Mouse (Mus musculus) limb, embryonic 10.5 days (tissue): ENCODE measurements around the gene Slc37a1. TPM values are rescaled to one million over a fixed set of nuclear protein-coding genes. Genes with fewer than 3 reads are reported as not detected.

ENCODE experiments used
- DNase-seq: peaks from one replicate; pipeline ENCODE4 v3.0.0-alpha.2; 2017; ENCODE audit warnings: low spot score
- H3K27ac ChIP-seq: fragments of 300-500 bp; sonication (generic); 2 replicates; pipeline ENCODE4 v1.5.1; 2016; ENCODE audit warnings: mild to moderate bottlenecking
- H3K27me3 ChIP-seq: fragments of 300-500 bp; sonication (generic); 2 replicates; pipeline ENCODE4 v1.6.1; 2016; ENCODE audit warnings: low read depth, mild to moderate bottlenecking; ENCODE audit not compliant: poor library complexity, severe bottlenecking
- H3K36me3 ChIP-seq: fragments of 300-500 bp; sonication (generic); 2 replicates; pipeline ENCODE4 v1.6.1; 2016; ENCODE audit warnings: mild to moderate bottlenecking, moderate library complexity
- H3K4me1 ChIP-seq: fragments of 300-500 bp; sonication (generic); 2 replicates; pipeline ENCODE4 v1.6.1; 2016
- H3K4me3 ChIP-seq: fragments of 300-500 bp; sonication (generic); 2 replicates; pipeline ENCODE4 v1.5.1; 2016; ENCODE audit warnings: mild to moderate bottlenecking, moderate library complexity
- H3K9me3 ChIP-seq: fragments of 300-500 bp; sonication (generic); replicated peaks from 2 replicates; pipeline ENCODE4 v1.6.1; 2016; ENCODE audit warnings: mild to moderate bottlenecking
- WGBS: fragments of 180-500 bp; shearing (Covaris S2); methylation state at CpG from one replicate; pipeline ENCODE4 v1.1.7; 2016; 5-methylcytosine and 5-hydroxymethylcytosine counted together
- polyA plus RNA-seq: library from polyadenylated mRNA; unstranded; fragments of >200 nt; fragmentation: Nextera tagmentation; extraction: Ambion mirVana; gene quantifications from 2 replicates; pipeline ENCODE4 v1.2.1, GENCODE M21; 2016

The Slc37a1 gene
- polyA plus RNA-seq, 1 experiment from 2014 or later, result 4.1 TPM

DNA sequence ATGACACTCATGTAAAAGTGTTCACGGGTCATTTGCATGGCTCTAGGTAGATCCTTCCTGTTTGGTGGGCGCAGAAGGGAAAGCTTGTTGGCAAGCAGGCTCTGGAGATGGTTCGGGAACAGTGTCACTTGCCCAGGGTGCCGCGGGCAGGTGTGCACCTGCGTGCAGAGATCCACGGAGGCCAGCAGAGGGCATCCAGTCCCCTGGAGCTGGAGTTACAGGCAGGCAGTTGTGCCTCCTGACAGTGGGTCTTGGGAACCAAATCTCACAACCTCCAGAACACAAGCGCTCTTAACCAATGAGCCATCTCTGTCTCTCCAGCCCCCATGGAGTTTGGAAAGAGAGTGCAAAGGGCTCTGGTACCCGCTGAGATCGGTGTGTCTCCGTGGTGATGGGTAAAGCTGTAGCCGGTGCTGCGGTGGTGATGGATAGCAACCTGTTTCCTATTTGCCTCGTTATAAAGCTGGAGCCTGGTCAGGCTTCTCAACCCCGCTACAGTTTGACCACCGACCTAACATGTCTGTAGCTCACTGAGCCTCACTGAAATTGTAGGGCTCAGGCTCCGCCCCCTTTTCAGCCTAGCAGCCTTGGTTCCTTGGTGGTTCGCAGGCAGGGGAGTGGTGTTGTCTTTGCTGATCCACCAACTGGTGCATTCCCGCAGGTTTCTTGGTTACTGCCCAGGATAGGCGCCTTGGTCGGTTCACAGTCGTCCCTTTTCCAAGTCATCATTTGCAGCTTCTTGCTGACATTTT is 31.1 kb downstream of the Slc37a1 start:
- no peaks in the 10 kb centered on the region for H3K27me3 ChIP-seq
- no peaks in the 10 kb centered on the region for H3K36me3 ChIP-seq
- 42% methylated on average over 22 of the region's 22 CpGs for WGBS
- no peak overlapping the region for H3K27ac ChIP-seq
- no peaks in the 10 kb centered on the region for H3K9me3 ChIP-seq
- no peak for DNase-seq
- H3K4me1 ChIP-seq, result peaks cover 16% of the 10 kb centered on the region
- no peak overlapping the region for H3K4me3 ChIP-seq

DNA sequence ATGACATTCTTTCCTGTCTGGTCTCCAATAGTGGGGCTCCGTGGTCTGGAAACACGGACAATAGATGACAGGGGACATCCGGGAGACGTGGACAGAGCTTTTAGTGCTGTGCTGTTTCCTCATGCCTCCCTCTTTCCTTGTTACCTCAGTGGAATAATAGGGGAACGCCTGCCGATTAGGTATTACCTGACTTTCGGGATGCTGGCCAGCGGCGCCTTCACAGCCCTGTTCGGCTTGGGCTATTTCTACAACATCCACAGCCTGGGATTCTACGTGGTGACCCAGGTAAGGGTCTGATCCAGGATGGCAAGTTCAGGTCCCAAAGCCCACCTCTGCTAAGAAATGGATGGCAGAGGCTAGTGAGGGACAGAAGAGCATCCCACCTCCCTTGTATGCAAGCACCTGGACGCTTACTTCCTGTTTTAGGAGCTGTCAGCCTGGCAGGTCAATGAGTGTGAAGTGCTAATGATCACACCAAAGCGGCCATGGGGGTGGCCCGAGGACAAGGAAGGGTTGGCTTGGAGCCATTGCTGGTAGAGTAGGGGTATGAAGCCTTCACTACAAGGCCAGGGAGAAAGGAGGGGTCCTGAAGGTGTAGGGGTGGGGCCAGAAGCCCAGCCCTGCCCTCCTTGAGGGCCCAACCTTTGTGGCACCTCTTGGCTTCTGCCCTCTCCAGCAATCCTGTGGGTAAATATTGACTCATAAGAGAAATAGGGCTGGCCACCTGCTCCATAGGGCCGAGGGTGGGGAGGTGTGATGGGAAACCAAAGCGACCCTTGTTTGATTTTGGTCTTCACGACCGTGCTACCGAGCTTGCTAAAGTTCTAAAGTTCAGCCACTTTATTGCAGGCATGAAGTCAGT is 32.5 kb downstream of the Slc37a1 start:
- no peak for DNase-seq
- H3K36me3 ChIP-seq, result no peaks in the 10 kb centered on the region
- WGBS, result 90% methylated on average over 19 of the region's 19 CpGs
- H3K9me3 ChIP-seq, result no peaks in the 10 kb centered on the region
- no peak overlapping the region for H3K4me3 ChIP-seq
- H3K4me1 ChIP-seq, result peaks cover 16% of the 10 kb centered on the region
- H3K27ac ChIP-seq, result no peak overlapping the region
- no peaks in the 10 kb centered on the region for H3K27me3 ChIP-seq

DNA sequence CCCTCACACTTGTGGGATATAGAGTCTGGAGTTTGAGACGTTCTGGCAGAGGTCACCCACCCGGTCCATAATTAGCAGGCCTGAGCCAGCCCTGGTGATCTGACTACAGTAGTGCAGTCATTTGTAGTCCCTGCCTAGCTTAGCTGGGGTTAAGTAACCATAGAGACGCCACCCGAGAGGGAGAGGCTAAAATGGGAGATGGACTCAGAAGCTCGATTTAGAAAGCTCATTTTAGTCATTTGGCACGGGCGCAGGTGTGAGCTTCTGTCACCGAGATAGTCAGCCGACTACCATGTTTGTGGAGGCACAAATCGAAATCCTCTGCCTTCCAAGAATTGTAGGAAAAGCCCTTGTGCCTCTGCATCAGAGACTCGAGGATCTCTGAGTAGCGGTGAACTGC is 34.8 kb downstream of the Slc37a1 start:
- H3K27ac ChIP-seq, result no peak overlapping the region
- H3K36me3 ChIP-seq, result no peaks in the 10 kb centered on the region
- DNase-seq, result no peak

DNA sequence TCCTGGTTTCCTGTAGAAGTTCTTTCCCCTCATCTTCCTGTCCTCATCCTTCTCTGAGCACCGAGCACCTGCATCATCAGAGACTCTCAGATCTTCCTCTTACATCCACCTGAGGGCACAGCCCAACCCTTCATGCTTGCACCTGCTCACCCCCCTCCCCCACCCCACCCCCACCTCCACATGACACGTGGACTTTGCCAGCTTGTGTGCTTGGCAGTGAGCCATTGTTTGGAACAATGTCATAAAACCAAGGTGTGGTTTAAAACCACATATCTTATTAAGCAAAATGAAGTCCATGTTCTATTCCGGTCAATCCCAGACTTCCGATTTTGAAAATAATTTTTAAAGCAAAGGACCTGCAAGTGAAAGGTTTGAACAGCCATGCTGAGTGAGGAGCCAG is 35.9 kb downstream of the Slc37a1 start:
- WGBS, result 88% methylated on average over 4 of the region's 4 CpGs
- no peak for DNase-seq
- no peaks in the 10 kb centered on the region for H3K36me3 ChIP-seq
- no peak overlapping the region for H3K4me3 ChIP-seq
- no peaks in the 10 kb centered on the region for H3K9me3 ChIP-seq
- H3K27me3 ChIP-seq, result no peaks in the 10 kb centered on the region
- peaks cover 26% of the 10 kb centered on the region for H3K4me1 ChIP-seq
- no peak overlapping the region for H3K27ac ChIP-seq

More for the DNA sequence above, 34.8 kb downstream of the Slc37a1 start:
- WGBS, result 80% methylated on average over 12 of the region's 12 CpGs
- Histone ChIP-seq H3K9me3 (no peaks in the 10 kb centered on the region), H3K4me1 (peaks cover 21% of the 10 kb centered on the region), H3K4me3 (no peak overlapping the region), H3K27me3 (no peaks in the 10 kb centered on the region)

DNA sequence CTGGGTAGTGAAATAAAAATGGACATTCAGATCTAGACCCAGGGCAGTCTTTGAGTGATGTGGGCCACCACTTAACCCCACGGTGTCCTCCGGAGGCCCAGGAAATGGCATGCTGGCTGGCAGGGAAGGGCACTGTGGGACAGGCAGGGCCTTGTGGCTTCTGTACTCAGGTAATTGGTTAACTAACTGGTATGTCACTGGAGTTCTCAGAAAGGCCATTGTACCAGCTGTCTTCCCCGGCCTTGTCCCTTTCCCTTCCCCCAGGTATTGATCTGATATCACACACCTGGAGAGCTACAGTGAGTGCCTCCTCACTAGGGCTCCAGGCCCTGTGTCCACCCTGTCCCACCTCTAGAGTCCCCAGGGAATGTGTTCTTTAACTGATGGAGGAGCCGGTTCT is 36.8 kb downstream of the Slc37a1 start:
- no peaks in the 10 kb centered on the region for H3K36me3 ChIP-seq
- H3K27ac ChIP-seq, result no peak overlapping the region
- WGBS, result 91% methylated on average over 4 of the region's 4 CpGs
- DNase-seq, result no peak
- no peaks in the 10 kb centered on the region for H3K27me3 ChIP-seq
- H3K9me3 ChIP-seq, result no peaks in the 10 kb centered on the region
- no peak overlapping the region for H3K4me3 ChIP-seq
- H3K4me1 ChIP-seq, result peaks cover 21% of the 10 kb centered on the region

DNA sequence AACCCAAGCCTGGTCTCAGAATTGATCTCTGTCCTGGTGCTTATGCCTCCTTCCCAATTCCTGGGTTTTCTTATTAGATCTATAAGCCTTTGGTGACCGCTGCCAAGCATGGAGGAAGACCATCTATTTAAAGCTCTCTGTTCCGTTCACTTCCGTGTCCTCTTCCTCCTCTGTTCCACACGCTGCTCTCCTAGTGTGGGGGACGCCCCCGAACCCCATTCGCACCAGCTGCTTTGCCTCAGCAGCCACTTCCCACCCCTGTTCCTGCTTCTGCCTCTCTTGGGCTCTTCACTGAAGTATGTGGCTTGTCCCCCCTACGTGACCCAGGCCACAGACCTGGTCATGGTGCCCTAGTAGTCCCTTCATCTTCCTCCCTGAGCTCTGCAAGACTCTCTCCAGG is 37.6 kb downstream of the Slc37a1 start:
- H3K27me3 ChIP-seq, result no peaks in the 10 kb centered on the region

DNA sequence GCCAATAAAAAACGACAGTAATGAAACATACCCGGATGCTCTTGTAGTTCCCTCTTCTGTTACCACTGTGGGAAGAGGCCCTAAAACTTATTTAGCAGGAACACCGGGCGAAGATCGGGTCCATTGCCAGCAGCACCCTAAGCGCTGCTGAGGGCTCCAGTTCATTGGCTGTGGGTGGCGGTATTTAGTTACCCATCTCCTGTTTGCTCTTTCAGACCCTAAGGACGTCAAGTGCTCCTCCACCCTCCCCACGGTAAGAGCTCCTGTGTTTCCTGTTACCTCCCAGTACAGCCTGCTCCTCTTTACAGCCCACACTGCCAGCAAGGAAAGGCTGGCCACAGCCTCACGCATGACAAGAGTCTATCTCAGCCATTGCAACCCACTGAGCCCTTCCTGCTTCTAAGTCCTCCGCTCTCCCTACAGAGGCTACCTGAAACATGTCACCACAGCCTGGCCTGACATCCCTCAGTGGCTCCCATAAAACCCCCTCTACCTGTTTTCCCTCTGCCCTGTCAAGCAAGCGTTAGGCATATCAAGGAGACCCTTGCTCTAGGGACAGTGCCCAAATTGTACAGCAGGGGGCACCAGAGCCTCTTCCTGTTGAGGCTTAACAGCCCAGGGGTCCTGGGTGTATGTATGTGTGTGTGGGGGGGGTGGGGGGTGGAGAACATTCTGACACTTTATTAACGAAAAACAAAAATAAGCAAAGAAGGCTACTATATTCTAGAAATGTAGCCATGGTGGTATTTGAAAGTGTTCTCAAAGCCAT is 39.0 kb downstream of the Slc37a1 start:
- H3K4me1 ChIP-seq, result peaks cover 21% of the 10 kb centered on the region
- H3K36me3 ChIP-seq, result no peaks in the 10 kb centered on the region
- peak; percentile 70 for DNase-seq
- H3K27me3 ChIP-seq, result no peaks in the 10 kb centered on the region
- no peak overlapping the region for H3K4me3 ChIP-seq
- no peak overlapping the region for H3K27ac ChIP-seq
- no peaks in the 10 kb centered on the region for H3K9me3 ChIP-seq
- 71% methylated on average over 13 of the region's 13 CpGs for WGBS

More for the DNA sequence above, 37.6 kb downstream of the Slc37a1 start:
- H3K4me1 ChIP-seq, result peaks cover 21% of the 10 kb centered on the region
- no peaks in the 10 kb centered on the region for H3K36me3 ChIP-seq
- 0 out of 2 replicates have a peak overlapping the region, but pooled peaks have one; percentile 4 for H3K27ac ChIP-seq
- H3K4me3 ChIP-seq, result no peak overlapping the region
- WGBS, result 93% methylated on average over 8 of the region's 8 CpGs
- no peak for DNase-seq
- H3K9me3 ChIP-seq, result no peaks in the 10 kb centered on the region

DNA sequence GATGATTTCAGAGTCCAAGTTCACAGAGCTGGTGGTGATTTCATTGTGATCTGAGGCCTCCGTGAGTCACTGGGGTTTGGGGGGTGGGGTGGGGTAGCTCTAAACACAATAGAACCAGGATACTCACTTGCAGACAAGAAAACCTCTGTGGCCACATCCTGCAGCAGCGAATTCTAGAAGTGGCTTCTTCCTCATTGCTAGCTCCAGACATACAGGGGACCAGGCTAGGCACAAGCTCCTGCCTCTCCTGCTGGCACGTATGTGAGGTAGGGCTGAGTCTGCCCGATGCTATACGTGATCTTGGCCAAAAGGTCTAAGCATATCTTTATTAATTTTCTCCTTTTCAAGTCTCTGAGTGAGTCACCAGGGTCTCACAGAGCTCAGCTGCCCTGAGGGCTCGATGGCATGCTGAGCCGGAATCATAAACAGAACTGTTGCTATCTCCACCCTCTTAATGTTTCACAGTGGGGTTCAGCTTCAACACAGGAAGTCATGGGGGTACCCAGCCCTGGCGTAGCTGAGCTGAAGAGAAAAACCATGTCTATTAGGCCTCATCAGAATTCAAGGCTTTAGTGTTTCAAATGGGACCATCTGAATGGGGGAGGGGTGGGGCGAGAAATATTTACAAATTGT is 39.7 kb downstream of the Slc37a1 start:
- no peak for DNase-seq
- 51% methylated on average over 9 of the region's 9 CpGs for WGBS
- H3K4me3 ChIP-seq, result no peak overlapping the region
- H3K27ac ChIP-seq, result no peak overlapping the region
- H3K36me3 ChIP-seq, result no peaks in the 10 kb centered on the region
- H3K4me1 ChIP-seq, result peaks cover 19% of the 10 kb centered on the region
- H3K27me3 ChIP-seq, result no peaks in the 10 kb centered on the region
- no peaks in the 10 kb centered on the region for H3K9me3 ChIP-seq

DNA sequence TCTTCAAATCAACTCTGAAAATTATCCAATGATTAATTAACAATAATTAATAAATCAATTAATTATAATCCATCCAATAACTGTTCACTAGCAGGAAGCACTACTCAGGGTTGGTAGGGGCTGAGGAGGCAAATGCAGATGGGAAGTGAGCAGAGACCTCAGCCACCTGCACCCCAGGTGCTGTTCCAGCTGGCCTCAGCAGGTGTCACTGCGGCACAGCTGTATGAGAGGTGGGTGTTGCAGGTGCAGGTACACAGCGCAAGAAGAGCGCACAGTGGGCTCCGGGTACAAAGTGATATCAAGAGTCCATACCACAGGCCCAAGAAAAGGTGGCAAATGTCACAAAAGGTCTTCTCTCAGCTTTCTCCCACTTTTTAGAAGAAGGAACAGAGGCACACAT is 41.9 kb downstream of the Slc37a1 start:
- H3K4me3 ChIP-seq, result no peak overlapping the region
- H3K27me3 ChIP-seq, result no peaks in the 10 kb centered on the region
- no peak for DNase-seq
- no peaks in the 10 kb centered on the region for H3K36me3 ChIP-seq
- H3K4me1 ChIP-seq, result peaks cover 18% of the 10 kb centered on the region
- H3K27ac ChIP-seq, result no peak overlapping the region
- no peaks in the 10 kb centered on the region for H3K9me3 ChIP-seq
- WGBS, result 70% methylated on average over 4 of the region's 4 CpGs

DNA sequence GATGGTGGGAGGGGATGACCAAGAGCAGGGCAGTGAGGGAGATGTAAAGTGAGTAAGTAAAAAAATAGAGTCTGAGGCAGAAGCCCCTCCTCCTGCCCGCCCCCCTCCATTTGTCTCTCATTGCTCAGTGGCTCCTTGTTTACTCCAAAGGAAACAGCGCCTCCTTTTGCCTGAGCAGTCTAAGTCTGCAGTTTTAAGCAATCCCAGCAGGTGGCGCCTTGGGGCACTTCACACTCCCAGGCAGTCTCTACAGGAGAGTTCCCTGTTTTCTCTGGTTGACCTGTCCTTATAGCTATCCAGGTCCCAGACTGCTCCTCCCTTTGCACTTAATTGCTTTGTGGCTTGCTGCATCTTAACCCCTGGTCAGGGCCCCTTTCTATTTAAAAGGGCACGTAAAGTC is 44.0 kb downstream of the Slc37a1 start:
- H3K4me3 ChIP-seq, result no peak overlapping the region
- WGBS, result 38% methylated on average over 4 of the region's 4 CpGs
- peak; percentile 72 for DNase-seq
- no peak overlapping the region for H3K27ac ChIP-seq
- no peaks in the 10 kb centered on the region for H3K27me3 ChIP-seq
- no peaks in the 10 kb centered on the region for H3K9me3 ChIP-seq
- no peaks in the 10 kb centered on the region for H3K36me3 ChIP-seq
- peaks cover 13% of the 10 kb centered on the region for H3K4me1 ChIP-seq

DNA sequence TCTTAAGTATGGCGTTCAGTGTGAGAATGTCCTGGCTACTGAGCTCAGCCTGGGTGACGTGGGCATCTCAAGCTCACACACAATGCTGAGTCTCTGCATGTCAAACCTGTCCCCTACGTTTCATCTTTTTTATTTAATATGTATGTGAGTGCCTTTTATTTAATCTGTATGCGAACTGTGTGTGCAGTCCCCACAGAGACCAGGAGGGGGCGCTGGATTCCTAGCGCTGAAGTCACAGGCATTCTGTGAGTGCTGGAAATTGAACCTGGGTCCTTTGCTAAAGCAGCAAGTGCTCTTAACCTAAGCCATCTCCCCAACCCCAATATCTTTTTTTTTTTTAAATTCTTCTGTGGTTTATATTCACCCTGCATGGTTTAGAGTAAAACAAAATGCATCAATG is 44.7 kb downstream of the Slc37a1 start:
- Histone ChIP-seq H3K9me3 (no peaks in the 10 kb centered on the region), H3K27ac (no peak overlapping the region), H3K36me3 (no peaks in the 10 kb centered on the region), H3K4me3 (no peak overlapping the region), H3K27me3 (no peaks in the 10 kb centered on the region), H3K4me1 (peaks cover 7% of the 10 kb centered on the region)
- WGBS, result 85% methylated on average over 6 of the region's 6 CpGs
- no peak for DNase-seq

DNA sequence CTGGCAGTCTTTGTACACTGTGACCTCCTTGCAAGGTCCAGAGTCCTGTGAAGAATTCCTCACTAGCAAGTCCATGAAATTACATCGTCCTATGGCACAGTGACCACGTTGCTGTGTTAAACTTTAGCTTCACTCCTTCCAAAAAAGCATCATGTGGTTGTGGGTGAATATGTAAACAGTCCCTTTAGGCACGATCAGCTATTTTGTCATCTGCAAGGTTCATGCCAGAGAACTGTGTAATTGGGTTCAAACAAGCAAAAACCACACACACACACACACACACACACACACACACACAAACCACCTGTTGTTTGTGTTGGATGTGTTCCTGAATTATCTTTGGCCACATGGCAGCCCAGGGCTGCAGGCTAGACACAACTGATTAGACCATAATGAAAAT is 45.3 kb downstream of the Slc37a1 start:
- DNase-seq, result no peak
- no peaks in the 10 kb centered on the region for H3K27me3 ChIP-seq
- no peaks in the 10 kb centered on the region for H3K36me3 ChIP-seq
- H3K4me3 ChIP-seq, result no peak overlapping the region
- H3K27ac ChIP-seq, result no peak overlapping the region
- WGBS, result 80% methylated on average over 3 of the region's 3 CpGs
- no peaks in the 10 kb centered on the region for H3K9me3 ChIP-seq
- peaks cover under 1% of the 10 kb centered on the region for H3K4me1 ChIP-seq
